Mouse (Mus musculus): ENCODE data around the gene Hsd17b11. TPM values are rescaled to one million over a fixed set of nuclear protein-coding genes. Genes with fewer than 3 reads are reported as not detected.
A peak's percentile ranks its signal among the peaks of the same experiment; 100 is the strongest.

The Hsd17b11 gene
- total and polyA plus RNA-seq, 3 experiments = 9.4 to 25.8 (median 15.3) TPM

DNA sequence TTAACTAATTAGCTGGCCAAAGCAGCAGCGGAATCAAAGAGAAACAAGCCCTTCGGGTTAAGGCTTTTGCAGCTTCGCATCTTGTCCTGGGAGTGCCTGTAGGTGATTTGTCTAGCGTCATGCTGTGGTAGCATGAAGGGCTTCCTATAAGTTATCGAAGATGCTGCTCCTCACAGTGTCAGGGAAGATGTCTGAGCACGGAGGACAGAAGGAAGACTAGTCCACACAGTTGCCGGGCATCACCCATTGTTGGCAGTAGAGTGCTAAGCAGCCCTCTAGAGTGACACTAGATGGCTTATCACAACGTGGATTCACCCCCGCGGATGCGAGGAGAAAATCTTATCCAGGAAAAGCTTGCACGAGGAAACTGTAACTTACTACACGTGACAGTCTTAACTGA lies 48.9 kb downstream of the Hsd17b11 start (continued):
- TF ChIP-seq JUN (IDR thresholded peaks at IDR 0.05; ENCODE audit: insufficient read depth, low read depth, low read length) (no peak), ZKSCAN1 (IDR thresholded peaks at IDR 0.05; ENCODE audit: borderline replicate concordance, low read depth, low read length) (no peak), EP300 (IDR thresholded peaks at IDR 0.05; ENCODE audit: low read length) (no peak), USF2 (conservative IDR thresholded peaks at IDR 0.05; ENCODE audit: low read depth, low read length) (no peak), JUND (conservative IDR thresholded peaks at IDR 0.05; ENCODE audit: low read depth, low read length) (no peak), MAX (IDR thresholded peaks at IDR 0.05; ENCODE audit: low read length) (peak; percentile 16; the same call in 1 of the 2 replicates), RAD21 (IDR thresholded peaks at IDR 0.05; ENCODE audit: low read depth, low read length) (no peak; the same call in 1 of the 2 replicates), MAFK (IDR thresholded peaks at IDR 0.05; ENCODE audit: insufficient replicate concordance, low read length) (no peak), E2F4 (IDR thresholded peaks at IDR 0.05; ENCODE audit: insufficient replicate concordance, low read depth, low read length) (no peak), HCFC1 (IDR thresholded peaks at IDR 0.05; ENCODE audit: low read depth, low read length) (no peak)

DNA sequence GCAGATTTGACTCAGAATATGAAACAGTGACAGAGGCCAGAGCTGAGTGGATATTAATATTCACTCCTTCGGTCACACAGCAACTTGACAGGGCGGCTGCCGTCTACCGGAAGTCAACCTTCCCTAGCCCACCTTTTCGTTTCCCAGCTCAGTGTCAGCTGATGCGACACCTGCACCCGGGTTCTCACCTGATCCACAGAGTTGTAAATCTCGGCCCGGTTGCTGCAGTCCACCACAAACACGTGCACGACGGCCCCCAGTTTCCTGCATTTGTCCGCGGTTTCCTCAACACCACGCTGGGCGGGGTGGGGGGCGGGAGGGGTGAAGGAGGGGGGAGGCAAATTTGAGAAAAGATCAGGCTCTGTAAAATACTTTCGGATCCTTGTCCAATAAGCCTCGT lies 49.3 kb downstream of the Hsd17b11 start:
- dilution Hi-C loops (cut with MboI; ENCODE audit: extremely low pct_ligation_motif_present, extremely low pct_unique_long_range_greater_than_20kb, low sequenced_read_pairs) (no loop called here), in situ Hi-C loops (cut with MboI; ENCODE audit: low pct_ligation_motif_present, low pct_unique_long_range_greater_than_20kb, low sequenced_read_pairs) (no loop called here)
- Histone ChIP-seq H3K4me1 (ENCODE audit: control insufficient read depth in 1 of 2, insufficient read depth in 2 of 2) (0 out of 4 replicates have a peak, but pooled peaks cover 3 to 5% of the 10 kb centered on the region in 2 experiments), H3K9me3 (replicated peaks; ENCODE audit: low read length) (no peaks in the 10 kb centered on the region), H3K36me3 (replicated peaks in 1 of 2; ENCODE audit: control insufficient read depth in 1 of 2, insufficient read depth in 1 of 2, low read length in 1 of 2) (no peaks in the 10 kb centered on the region), H3K4me2 (ENCODE audit: insufficient read depth, low read depth, poor library complexity, severe bottlenecking) (peak overlapping the region; percentile 63), H3K27me3 (replicated peaks) (no peaks in the 10 kb centered on the region), H3K4me3 (replicated peaks in 1 of 3; ENCODE audit: low read depth in 2 of 3, low read length in 2 of 3, poor library complexity in 1 of 3) (peak overlapping the region in 2 of 3 experiments; percentile 7 to 60), H3K9ac (ENCODE audit: insufficient read depth, low read depth) (peak overlapping the region; percentile 51), H3K27ac (ENCODE audit: insufficient read depth, low read depth) (no peak overlapping the region), H3K79me2 (replicated peaks; ENCODE audit: control insufficient read depth, extremely low read depth, insufficient read depth, poor library complexity, severe bottlenecking) (no peaks in the 10 kb centered on the region)
- TF ChIP-seq MXI1 (IDR thresholded peaks at IDR 0.05; ENCODE audit: low read depth, low read length) (peak; percentile 48; the same call in 1 of the 2 replicates), NRF1 (IDR thresholded peaks at IDR 0.05; ENCODE audit: low read depth, low read length) (no peak), USF1 (IDR thresholded peaks at IDR 0.05; ENCODE audit: low read depth, low read length) (0 out of 2 replicates have a peak, but pooled peaks have one; percentile 5), BHLHE40 (IDR thresholded peaks at IDR 0.05; ENCODE audit: low read depth, low read length) (peak; percentile 80), ELF1 (IDR thresholded peaks at IDR 0.05; ENCODE audit: low read depth, low read length) (peak; percentile 47), JUN (IDR thresholded peaks at IDR 0.05; ENCODE audit: insufficient read depth, low read depth, low read length) (no peak), IRF4 (IDR thresholded peaks at IDR 0.05; ENCODE audit: low read depth, low read length) (peak; percentile 21; the same call in 1 of the 2 replicates)
- DNase-seq (ENCODE audit: extremely low read depth) = no peak

DNA sequence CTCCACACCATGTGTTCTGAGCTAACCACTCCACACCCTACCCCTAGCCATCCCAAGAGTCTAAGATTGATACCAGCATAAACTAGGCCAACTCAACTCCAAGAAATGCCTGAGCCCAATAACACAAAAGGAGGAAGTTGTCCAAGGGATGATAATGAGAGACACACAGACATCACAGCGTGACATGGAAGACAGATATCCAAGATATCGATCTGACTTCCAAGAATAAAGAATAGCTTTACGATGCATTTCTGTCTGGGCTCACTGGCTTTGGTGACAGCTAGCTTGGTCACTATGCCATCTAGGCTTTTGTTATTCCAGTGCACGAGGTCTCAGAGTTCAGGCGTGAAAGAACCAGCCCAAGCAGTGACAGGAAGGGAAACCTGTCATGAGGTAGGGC lies 50.7 kb downstream of the Hsd17b11 start:
- H3K27me3 ChIP-seq (replicated peaks) = no peaks in the 10 kb centered on the region
- no peaks in the 10 kb centered on the region for H3K79me2 ChIP-seq (replicated peaks; ENCODE audit: control insufficient read depth, extremely low read depth, insufficient read depth, poor library complexity, severe bottlenecking)
- H3K9ac ChIP-seq (ENCODE audit: insufficient read depth, low read depth) = no peak overlapping the region
- no peaks in the 10 kb centered on the region for H3K9me3 ChIP-seq (replicated peaks; ENCODE audit: low read length)
- in situ Hi-C loops (cut with MboI; ENCODE audit: low pct_ligation_motif_present, low pct_unique_long_range_greater_than_20kb, low sequenced_read_pairs) = no loop called here
- no peak overlapping the region for H3K4me2 ChIP-seq (ENCODE audit: insufficient read depth, low read depth, poor library complexity, severe bottlenecking)
- H3K27ac ChIP-seq (ENCODE audit: insufficient read depth, low read depth) = no peak overlapping the region
- dilution Hi-C loops (cut with MboI; ENCODE audit: extremely low pct_ligation_motif_present, extremely low pct_unique_long_range_greater_than_20kb, low sequenced_read_pairs) = no loop called here
- TF ChIP-seq RCOR1 (conservative IDR thresholded peaks at IDR 0.05; ENCODE audit: low read depth, low read length) (no peak), TBP (conservative IDR thresholded peaks at IDR 0.05; ENCODE audit: low read depth, low read length) (no peak), SIN3A (IDR thresholded peaks at IDR 0.05; ENCODE audit: low read length) (no peak), JUN (IDR thresholded peaks at IDR 0.05; ENCODE audit: insufficient read depth, low read depth, low read length) (no peak), RAD21 (IDR thresholded peaks at IDR 0.05; ENCODE audit: low read depth, low read length) (no peak), UBTF (IDR thresholded peaks at IDR 0.05; ENCODE audit: low read depth, low read length) (no peak), PAX5 (IDR thresholded peaks at IDR 0.05; ENCODE audit: low read length) (no peak)
- H3K4me3 ChIP-seq (replicated peaks in 1 of 3; ENCODE audit: low read depth in 2 of 3, low read length in 2 of 3, poor library complexity in 1 of 3) = no peak overlapping the region
- 0 out of 4 replicates have a peak, but pooled peaks cover 3 to 5% of the 10 kb centered on the region in 2 experiments for H3K4me1 ChIP-seq (ENCODE audit: control insufficient read depth in 1 of 2, insufficient read depth in 2 of 2)
- no peaks in the 10 kb centered on the region for H3K36me3 ChIP-seq (replicated peaks in 1 of 2; ENCODE audit: control insufficient read depth in 1 of 2, insufficient read depth in 1 of 2, low read length in 1 of 2)
- DNase-seq (ENCODE audit: extremely low read depth) = no peak

All from CH12.LX (cell line).